Mouse (Mus musculus) thymus, adult 2 months (tissue): ENCODE data around the gene Osbpl10. TPM values are rescaled to one million over a fixed set of nuclear protein-coding genes. Genes with fewer than 3 reads are reported as not detected.
A peak's percentile ranks its signal among the peaks of the same experiment; 100 is the strongest.

Experiments
- DNase-seq: peaks from one replicate; pipeline ENCODE4 v3.0.0; 2021
- H3K27ac ChIP-seq: fragments of 200-500 bp; 2 replicates; pipeline ENCODE4 v1.5.1; 2012; ENCODE audit warnings: low read length, control low read depth; ENCODE audit not compliant: control insufficient read depth, insufficient read depth
- H3K27me3 ChIP-seq: fragments of 200-500 bp; 2 replicates; pipeline ENCODE4 v1.6.1; 2012; ENCODE audit warnings: mild to moderate bottlenecking, low read length, moderate library complexity, mixed read lengths; ENCODE audit not compliant: control insufficient read depth, insufficient read depth
- H3K36me3 ChIP-seq: fragments of 200-500 bp; 2 replicates; pipeline ENCODE4 v1.6.1; 2012; ENCODE audit warnings: mild to moderate bottlenecking, low read length, moderate library complexity; ENCODE audit not compliant: control insufficient read depth, insufficient read depth
- H3K4me1 ChIP-seq: fragments of 200-500 bp; replicated peaks from 2 replicates; pipeline ENCODE4 v1.6.1; 2012; ENCODE audit warnings: low read length; ENCODE audit not compliant: control insufficient read depth, insufficient read depth
- H3K4me3 ChIP-seq: fragments of 200-500 bp; 2 replicates; pipeline ENCODE4 v1.5.1; 2012; ENCODE audit warnings: mild to moderate bottlenecking, low read length, control low read depth, moderate library complexity; ENCODE audit not compliant: control insufficient read depth, insufficient read depth
- CTCF ChIP-seq: fragments of 200-500 bp; IDR thresholded peaks from 2 replicates; pipeline ENCODE4 v1.5.1; 2012; ENCODE audit warnings: mild to moderate bottlenecking, control low read depth, low read length, moderate library complexity, borderline replicate concordance; ENCODE audit not compliant: control insufficient read depth, poor library complexity, insufficient read depth; ENCODE audit errors: extremely low read depth
- POLR2A ChIP-seq: fragments of 200-500 bp; IDR thresholded peaks from 2 replicates; pipeline ENCODE4 v1.6.1; 2012; ENCODE audit warnings: mild to moderate bottlenecking, low read length, control low read depth, moderate library complexity; ENCODE audit not compliant: control insufficient read depth, poor library complexity, insufficient read depth; ENCODE audit errors: extremely low read depth
- WGBS: fragments of 180-500 bp; shearing (Covaris S2); methylation state at CpG from one replicate; pipeline ENCODE4 v1.1.7; 2018; 5-methylcytosine and 5-hydroxymethylcytosine counted together
- polyA plus RNA-seq: library from polyadenylated mRNA; depleted of rRNA; stranded (reverse); fragments of >200 nt; gene quantifications from 2 replicates; pipeline ENCODE4 v1.2.3, GENCODE M21; 2012; rRNA removed

Osbpl10 gene
- polyA plus RNA-seq, result 10.3 and 11.4 TPM in 2 replicates

DNA sequence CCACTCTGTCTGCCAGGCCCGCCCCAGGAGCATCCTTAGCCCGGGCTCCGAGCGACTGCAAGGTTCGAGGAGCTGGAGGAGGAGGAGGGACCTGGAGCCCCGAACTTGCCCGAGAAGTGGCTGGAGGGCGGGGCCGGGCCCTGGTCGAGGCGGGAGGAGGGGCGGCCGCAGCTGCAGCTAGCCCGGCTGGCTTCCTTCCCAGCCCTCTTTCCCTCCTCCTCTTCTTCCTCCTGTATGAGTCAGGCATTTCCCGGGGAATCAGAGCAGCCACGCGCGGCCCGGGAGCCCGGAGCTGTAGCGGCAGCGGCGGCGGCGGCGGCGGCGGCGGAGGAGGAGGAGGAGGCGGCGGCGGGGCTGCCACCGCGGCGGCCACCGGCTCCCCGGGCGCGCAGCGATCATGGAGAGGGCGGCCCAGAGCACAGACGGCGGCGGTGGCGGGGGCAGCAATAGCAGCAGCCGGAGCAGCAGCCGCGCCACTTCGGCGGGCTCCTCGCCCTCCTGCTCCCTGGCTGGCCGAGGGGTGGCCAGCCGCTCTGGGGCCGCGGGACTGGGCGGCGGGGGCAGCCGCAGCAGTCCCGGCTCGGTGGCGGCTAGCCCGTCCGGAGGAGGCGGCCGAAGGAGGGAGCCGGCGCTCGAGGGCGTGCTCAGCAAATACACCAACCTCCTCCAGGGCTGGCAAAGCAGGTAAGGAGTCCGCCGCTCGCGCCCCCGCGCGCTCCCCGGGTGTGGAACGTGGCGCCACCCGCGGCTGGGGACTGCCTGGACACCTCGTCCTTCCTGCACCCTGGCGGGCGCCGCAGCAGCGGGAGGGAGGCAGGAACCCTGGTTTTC is at the start of gene Osbpl10:
Osbpl10 (plus strand) TSS at position 289 of the 831 bp plus-strand sequence.
- Histone ChIP-seq H3K27me3 (peaks cover 15% of the 10 kb centered on the region; the same call in 1 of the 2 replicates), H3K4me1 (no peaks in the 10 kb centered on the region; the same call in 1 of the 2 replicates), H3K4me3 (peak within 1 kb of the TSS; percentile 18), H3K36me3 (no peaks in the 10 kb centered on the region), H3K27ac (no peak within 1 kb of the TSS)
- peak; percentile 11 for DNase-seq
- TF ChIP-seq CTCF (no peak), POLR2A (no peak)
- 1% methylated on average over 75 of the region's 86 CpGs for WGBS

DNA sequence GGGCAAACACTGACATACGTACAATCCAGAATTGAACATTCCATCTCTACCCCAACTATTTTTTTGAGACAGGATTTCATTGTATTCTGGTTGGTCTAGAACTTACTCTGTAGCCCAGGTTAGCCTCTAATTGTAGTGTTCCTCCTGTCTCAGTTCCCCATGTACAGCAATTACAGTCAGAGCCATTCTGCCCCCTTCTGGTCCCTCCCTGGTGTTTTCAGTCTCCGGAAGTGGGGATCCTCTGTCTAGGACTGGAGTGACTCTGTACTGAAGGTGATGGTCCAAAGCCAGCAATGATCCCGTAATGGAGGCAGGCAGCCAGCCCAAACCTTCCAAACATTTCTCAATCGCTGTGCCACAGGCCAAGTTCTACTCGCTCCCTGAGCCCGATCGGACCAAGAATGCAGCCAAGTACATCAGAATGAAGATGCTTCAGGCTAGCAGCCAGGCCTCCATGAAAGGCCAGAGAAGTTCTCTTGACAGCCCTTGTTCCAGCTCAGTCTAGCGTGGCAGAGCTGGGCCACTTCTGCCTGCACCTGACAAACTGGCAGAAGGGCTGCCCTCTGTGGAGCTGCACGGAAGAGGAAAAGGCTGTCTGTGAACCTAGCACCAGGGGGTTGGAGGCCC is 47.8 kb upstream of the Osbpl10 start:
- Histone ChIP-seq H3K4me1 (peaks cover 24% of the 10 kb centered on the region), H3K27ac (no peak overlapping the region), H3K36me3 (no peaks in the 10 kb centered on the region), H3K27me3 (no peaks in the 10 kb centered on the region), H3K4me3 (no peak overlapping the region)
- DNase-seq, result no peak
- 87% methylated on average over 9 of the region's 9 CpGs for WGBS
- TF ChIP-seq CTCF, result no peak
- TF ChIP-seq POLR2A, result no peak

DNA sequence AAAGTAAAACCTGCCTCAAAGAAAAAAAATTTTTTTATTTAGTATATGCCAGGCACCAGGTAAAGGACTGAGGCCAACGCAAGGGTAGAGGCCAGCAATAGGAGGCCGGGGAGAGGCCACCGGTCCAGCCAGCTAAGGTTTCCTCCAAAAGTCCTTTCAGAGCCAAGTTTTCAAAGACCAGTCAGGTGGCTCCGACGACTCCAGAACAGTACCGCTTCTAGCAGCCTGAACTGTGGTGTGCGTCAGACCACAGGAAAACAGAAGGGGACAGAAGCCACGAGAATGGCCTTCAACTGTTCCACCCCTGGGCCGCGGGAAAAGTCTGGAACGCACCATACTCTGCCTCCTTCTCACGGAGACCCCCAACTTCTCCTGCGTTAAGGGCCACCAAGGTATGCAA is 45.8 kb upstream of the Osbpl10 start:
- peaks cover 23% of the 10 kb centered on the region for H3K4me1 ChIP-seq
- WGBS, result 7% methylated on average over 13 of the region's 13 CpGs
- no peak for DNase-seq
- no peaks in the 10 kb centered on the region for H3K27me3 ChIP-seq
- no peaks in the 10 kb centered on the region for H3K36me3 ChIP-seq
- H3K4me3 ChIP-seq, result peak overlapping the region; percentile 86
- TF ChIP-seq CTCF, result no peak
- TF ChIP-seq POLR2A, result no peak
- no peak overlapping the region; the same call in 1 of the 2 replicates for H3K27ac ChIP-seq

- no peaks in the 10 kb centered on the region for H3K27me3 ChIP-seq
- TF ChIP-seq CTCF (no peak), POLR2A (no peak)
- peak overlapping the region; percentile 86 for H3K4me3 ChIP-seq
- H3K27ac ChIP-seq, result peak overlapping the region; percentile 12; the same call in 1 of the 2 replicates
- WGBS, result under 1% methylated on average over 50 of the region's 50 CpGs
- no peaks in the 10 kb centered on the region for H3K36me3 ChIP-seq
- H3K4me1 ChIP-seq, result peaks cover 23% of the 10 kb centered on the region
- DNase-seq, result peak; percentile 10
Observed at GRCm38 (mm10) chr9:114933037-114933722, 45.2 kb upstream of the Osbpl10 start.

DNA sequence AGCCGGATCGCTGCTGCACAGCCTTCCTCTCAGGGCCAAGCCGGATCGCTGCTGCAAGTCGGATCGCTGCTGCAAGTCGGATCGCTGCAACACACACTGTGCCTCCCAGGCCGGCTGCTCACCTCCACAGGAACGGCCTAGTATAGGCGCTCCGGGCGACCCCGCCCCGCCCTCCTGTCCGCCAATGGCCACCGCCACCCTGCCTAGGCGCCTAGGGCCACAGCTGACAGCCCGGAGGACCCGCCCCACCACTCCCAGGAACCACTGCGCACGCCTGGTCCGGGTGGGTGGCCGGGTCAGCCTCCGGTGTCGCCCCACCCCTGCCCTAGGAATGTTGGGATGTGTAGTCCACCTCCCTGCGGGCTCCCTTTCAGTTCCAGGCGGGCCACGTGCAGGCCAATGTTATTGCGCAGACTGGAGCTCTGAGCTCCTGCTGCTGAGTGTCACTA is 44.6 kb upstream of the Osbpl10 start, which contains the start of gene Gpd1l:
Gpd1l (minus strand) TSS at position 265 of the 449 bp plus-strand sequence.
- peaks cover 23% of the 10 kb centered on the region for H3K4me1 ChIP-seq
- WGBS, result 1% methylated on average over 30 of the region's 30 CpGs
- H3K27ac ChIP-seq, result peak within 1 kb of the TSS; percentile 12; the same call in 1 of the 2 replicates
- peak within 1 kb of the TSS; percentile 86 for H3K4me3 ChIP-seq
- H3K36me3 ChIP-seq, result no peaks in the 10 kb centered on the region
- H3K27me3 ChIP-seq, result no peaks in the 10 kb centered on the region
- TF ChIP-seq POLR2A (peak; percentile 71), CTCF (peak; percentile 57; the same call in 1 of the 2 replicates)
- peak; percentile 89 for DNase-seq

DNA sequence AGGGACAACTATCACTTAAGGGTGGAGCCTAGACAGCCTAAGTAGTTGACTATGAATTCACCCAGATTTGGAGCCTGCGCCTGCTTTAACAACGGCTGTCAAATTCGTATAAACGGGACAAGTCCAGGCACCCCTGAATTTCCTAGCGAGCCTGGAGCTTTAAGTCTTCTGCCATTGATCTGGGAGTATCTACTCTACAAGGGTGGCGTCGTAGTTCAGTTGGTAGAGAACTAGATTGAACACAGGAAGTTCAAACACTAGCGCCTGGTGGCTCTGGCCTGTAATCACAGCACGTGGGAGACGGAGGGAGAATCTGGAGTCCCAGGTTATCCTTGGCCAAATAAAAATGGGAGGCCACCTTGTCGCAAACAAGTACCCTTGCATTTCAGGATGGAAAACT is 44.1 kb upstream of the Osbpl10 start:
- peaks cover 23% of the 10 kb centered on the region for H3K4me1 ChIP-seq
- WGBS, result 61% methylated on average over 11 of the region's 11 CpGs
- H3K27me3 ChIP-seq, result no peaks in the 10 kb centered on the region
- TF ChIP-seq POLR2A (no peak), CTCF (no peak)
- H3K4me3 ChIP-seq, result peak overlapping the region; percentile 86
- H3K27ac ChIP-seq, result no peak overlapping the region
- peak; percentile 24 for DNase-seq
- no peaks in the 10 kb centered on the region for H3K36me3 ChIP-seq
